Mouse (Mus musculus): ENCODE measurements around the gene Snrk.

The Snrk gene

GRCm38 (mm10) chr9:122185953-122186352 lies 68.9 kb downstream of the Snrk start:
- DNase-seq: no peak

GRCm38 (mm10) chr9:122186643-122187226 lies 69.7 kb downstream of the Snrk start:
- DNase-seq: no peak

- peak; percentile 26 for DNase-seq
Observed at GRCm38 (mm10) chr9:122187451-122187921, 70.4 kb downstream of the Snrk start.

- peak; percentile 87 for DNase-seq
Observed at GRCm38 (mm10) chr9:122188724-122189123, 71.7 kb downstream of the Snrk start.

- DNase-seq: no peak
Observed at GRCm38 (mm10) chr9:122193361-122193760, 76.3 kb downstream of the Snrk start.

DNA sequence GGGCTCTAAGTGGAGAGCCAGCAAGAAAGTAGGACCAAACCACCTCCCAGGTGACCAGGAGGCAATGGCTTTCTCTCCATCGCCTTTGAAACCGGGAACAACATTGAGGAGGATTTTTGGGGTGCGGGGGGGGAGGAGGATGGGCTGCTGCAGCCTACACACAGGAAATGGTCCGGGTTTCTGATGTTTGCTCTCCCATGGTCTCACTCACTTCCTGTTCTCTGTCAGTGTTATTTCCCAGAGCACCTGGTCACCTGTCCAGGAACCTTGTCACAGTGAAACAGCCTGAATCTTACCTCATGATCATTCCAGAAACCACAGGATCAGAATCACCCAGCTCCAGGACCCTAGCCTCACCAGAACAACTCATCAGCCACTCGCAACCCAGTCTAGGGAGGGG lies 76.8 kb downstream of the Snrk start:
- no peak for DNase-seq

DNA sequence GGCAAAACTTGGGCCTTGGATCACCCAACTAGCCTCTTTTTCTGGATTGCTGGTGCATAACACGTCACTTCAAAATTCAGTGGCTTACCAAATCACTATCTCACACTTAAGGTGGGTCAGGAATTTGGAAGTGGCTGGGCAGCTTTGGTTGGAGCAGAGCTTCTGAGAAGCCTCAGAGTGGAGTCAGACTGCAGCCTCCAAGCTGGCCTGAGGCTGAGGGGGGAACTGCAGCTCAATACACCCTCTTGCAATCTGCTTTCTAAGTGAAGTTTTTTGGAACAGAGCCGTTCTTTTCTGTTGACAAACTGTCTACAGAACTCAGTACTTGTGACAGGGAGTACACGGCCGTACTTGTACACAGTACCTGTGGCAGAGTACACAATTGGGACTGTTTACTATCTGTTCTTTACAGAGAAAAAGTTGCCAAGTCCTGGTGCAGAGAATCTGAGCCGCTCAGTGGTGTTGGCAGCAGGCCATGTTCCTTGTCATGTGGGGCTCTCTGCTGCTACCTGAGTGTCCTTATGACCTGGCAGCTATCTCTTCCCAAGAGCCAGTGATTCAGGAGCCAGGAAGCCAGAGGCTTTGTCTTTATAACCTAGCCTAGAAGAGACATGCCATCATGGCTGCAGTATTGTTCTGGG lies 78.1 kb downstream of the Snrk start:
- DNase-seq: no peak

- no peak for DNase-seq
Observed at GRCm38 (mm10) chr9:122197021-122197420, 80.0 kb downstream of the Snrk start.

DNA sequence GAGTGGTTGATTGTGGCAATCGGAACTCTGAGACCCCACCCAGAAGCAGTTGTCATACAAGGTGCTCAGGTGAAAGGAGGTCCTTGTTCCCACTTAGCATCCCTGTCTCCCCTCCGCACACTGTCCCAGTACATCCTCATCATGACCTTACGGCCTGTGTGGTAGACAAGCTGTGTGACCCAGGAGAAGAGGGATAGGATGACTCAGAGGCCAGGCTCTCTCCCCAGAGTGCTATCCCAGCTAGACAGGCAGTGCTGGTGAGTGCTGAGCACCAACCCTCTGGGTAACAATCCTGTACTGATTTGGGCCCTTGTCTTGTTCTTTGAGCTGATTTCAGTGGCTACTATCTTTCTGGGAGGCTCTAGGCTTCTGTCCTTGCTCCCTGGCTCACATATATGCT lies 81.6 kb downstream of the Snrk start:
- DNase-seq: no peak

DNA sequence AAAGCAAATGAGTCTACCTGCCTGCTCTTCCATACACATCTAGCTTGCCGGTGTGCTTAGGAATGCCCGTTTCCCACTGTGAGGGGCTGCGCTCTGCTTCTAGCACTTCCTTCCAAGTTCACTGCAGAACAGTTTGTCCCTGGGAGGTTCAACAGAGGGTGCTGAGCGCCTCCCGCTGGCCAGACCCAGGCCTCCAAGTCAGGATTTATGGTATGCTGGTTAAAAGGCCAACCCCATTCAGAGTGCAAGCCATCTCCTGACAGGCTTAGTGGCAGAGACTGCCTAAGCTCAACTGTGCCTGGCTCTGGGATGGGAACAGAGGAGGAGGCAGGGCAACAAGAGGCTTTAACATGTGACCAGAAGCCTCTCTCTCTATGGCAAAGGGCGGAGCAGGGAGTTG lies 82.2 kb downstream of the Snrk start:
- peak; percentile 85 for DNase-seq

DNA sequence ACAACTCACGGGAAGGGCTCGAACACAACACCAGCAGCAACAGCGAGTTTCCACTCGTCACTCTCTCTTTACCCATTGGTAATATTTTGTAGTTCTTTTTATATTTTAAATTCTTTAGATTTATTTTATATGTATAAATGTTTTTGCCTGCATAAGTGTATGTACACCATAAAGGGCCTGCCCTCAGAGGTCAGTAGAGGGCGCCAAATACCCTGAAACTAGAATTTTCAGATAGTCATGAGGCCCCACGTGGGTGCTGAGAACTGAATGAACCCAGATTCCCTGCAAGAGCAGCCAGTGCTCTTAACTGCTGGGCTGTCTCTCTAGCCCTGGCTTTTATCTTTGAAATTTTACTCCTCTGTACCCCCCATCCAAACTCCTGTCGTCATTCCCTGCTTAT lies 87.4 kb downstream of the Snrk start:
- peak; percentile 78 for DNase-seq

GRCm38 (mm10) chr9:122205543-122206200 lies 88.6 kb downstream of the Snrk start:
- no peak for DNase-seq

DNA sequence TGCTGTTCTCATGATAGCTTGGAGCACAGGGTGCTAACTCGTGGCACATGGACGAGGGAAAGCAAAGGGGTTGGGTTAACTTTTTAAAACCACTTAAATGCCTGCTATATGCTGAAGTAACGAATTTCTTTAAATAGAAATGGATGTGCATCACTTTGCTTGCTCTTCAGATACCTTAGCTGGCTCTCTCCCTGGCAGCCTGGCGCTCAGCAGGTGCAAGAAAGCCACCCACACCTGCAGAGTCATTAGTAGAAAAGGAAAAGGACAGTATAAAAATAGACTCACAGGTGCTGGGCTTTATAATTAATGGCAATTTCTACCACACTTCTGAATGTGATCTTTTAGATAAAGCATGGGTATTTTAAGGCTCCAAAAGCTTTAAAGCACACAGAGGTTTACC lies 91.2 kb downstream of the Snrk start:
- DNase-seq: no peak

- no peak for DNase-seq
Observed at GRCm38 (mm10) chr9:122215118-122215517, 98.1 kb downstream of the Snrk start.

GRCm38 (mm10) chr9:122216945-122217529 lies 100.0 kb downstream of the Snrk start:
- DNase-seq: no peak

All from thymus, postnatal 4 days (tissue).